Mouse (Mus musculus) layer of hippocampus, adult 2 months (tissue): ENCODE data around the gene Nudt10. TPM values are rescaled to one million over a fixed set of nuclear protein-coding genes. Genes with fewer than 3 reads are reported as not detected.
"Not testable (repeated sequence)": the region's sequence is repeated elsewhere in the genome, so short reads cannot be mapped to it uniquely, and the experiment has no call there.

Experiments used
- DNase-seq, 2 experiments: peaks; one replicate each; pipeline ENCODE4 v3.0.0; 2022; ENCODE audit warnings: low spot score in 2 of 2
- H3K27ac ChIP-seq: fragments of 200-600 bp; 2 replicates; pipeline ENCODE4 v1.8.1; 2022
- H3K4me3 ChIP-seq: fragments of 200-600 bp; 2 replicates; pipeline ENCODE4 v1.8.1; 2022; ENCODE audit warnings: mild to moderate bottlenecking
- CTCF ChIP-seq: fragments of 200-600 bp; conservative IDR thresholded peaks from 2 replicates; pipeline ENCODE4 v1.8.1; 2022; ENCODE audit warnings: antibody characterized with exemption, mild to moderate bottlenecking, moderate library complexity
- long read RNA-seq, 2 experiments: library from polyadenylated mRNA; stranded (forward); transcript quantifications; one replicate each; pipeline ENCODE4 v2.0.0; 2021; ENCODE audit warnings: borderline mapping rate in 2 of 2
- total RNA-seq, 2 experiments: library from RNA; stranded (reverse); gene quantifications; 2 replicates each; pipeline ENCODE4 v1.2.3; 2021

Nudt10 gene
- 10 to 100 TPM; 25.7 to 31.4 TPM for total RNA-seq
- long read RNA-seq, experiment 1, transcript Nudt10-201 (2 exons, 1,775 nt): major isoform, 24 of 32 reads
- long read RNA-seq, experiment 1, partial matches to known transcripts: 1 of 32 reads
- long read RNA-seq, experiment 1, other reads (novel, unspliced or antisense): 7 of 32 reads
- long read RNA-seq, experiment 2, transcript Nudt10-201 (2 exons, 1,775 nt): major isoform, 22 of 24 reads
- long read RNA-seq, experiment 2, partial matches to known transcripts: 0 of 24 reads
- long read RNA-seq, experiment 2, other reads (novel, unspliced or antisense): 2 of 24 reads

GRCm38 (mm10) chrX:6172823-6173640 lies at the start of gene Nudt10:
Nudt10 (minus strand) TSS chrX:6173015.
- peak within 1 kb of the TSS; percentile 48 for H3K4me3 ChIP-seq
- DNase-seq: peak in 1 of 2 experiments; percentile 18
- peak within 1 kb of the TSS; percentile 68; the same call in 1 of the 2 replicates for H3K27ac ChIP-seq

GRCm38 (mm10) chrX:6172136-6172822 lies 536 bp downstream of the Nudt10 start:
- not testable (repeated sequence) for DNase-seq
- peak overlapping the region; percentile 48 for H3K4me3 ChIP-seq
- H3K27ac ChIP-seq: peak overlapping the region; percentile 68; the same call in 1 of the 2 replicates

- no peak for DNase-seq
- H3K4me3 ChIP-seq: peak overlapping the region; percentile 40
- H3K27ac ChIP-seq: no peak overlapping the region
- TF ChIP-seq CTCF: no peak
Measured at GRCm38 (mm10) chrX:6171718-6172117, 1.1 kb downstream of the Nudt10 start.

Other genes with a start within 250 kb of the Nudt10 start
- gene Nudt11, start 125.6 kb downstream of the Nudt10 start, total RNA-seq: 10 to 100 TPM; 29.1 to 31.5 TPM
- gene AU022751, start 89.6 kb downstream of the Nudt10 start, total RNA-seq: 1 to 10 TPM; 1.2 to 2.0 TPM
- gene Bmp15, start 147.7 kb upstream of the Nudt10 start, total RNA-seq: not detected
- 1 to 10 TPM; 4.5 to 5.3 TPM for gene Shroom4, start 226.8 kb upstream of the Nudt10 start, total RNA-seq